8 mouse cellular contexts compared by ENCODE assay signal in the genomic region with DNA sequence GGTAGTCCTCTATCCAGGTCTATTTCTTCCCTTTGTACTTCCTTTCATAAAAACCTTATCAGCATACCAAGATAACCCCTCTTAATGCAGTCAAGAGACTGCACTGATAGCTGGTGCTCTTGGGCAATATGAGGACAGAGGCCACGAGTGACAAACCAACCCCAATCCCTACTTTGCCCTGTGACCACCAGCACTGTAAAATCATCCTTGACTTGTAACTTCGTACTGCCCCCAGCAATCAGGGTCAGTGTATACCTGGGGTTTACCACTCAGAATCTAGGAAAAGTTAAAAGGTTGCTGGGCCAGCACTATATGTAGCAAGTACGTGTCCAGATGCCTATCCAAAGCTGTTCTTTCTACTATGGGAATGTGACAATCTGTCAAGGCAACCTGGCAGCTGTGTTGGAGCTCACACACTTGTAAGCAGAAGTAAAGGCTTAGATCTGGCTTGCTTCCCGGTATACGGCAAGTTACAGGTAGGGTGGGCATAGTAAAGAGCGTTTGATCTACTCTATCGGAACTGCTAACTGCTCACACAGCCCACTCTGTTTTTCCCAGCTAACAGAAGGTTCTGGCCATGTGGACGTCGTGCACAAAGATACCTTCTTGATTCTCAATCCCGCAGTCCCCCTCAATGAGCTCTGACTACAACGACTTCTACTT. TPM values are rescaled to one million over a fixed set of nuclear protein-coding genes. Genes with fewer than 3 reads are reported as not detected.
A peak's percentile ranks its signal among the peaks of the same experiment; 100 is the strongest.
DNase-seq lines count a peak whose midpoint lies in the region; ATAC-seq and TF ChIP-seq lines count a peak whose summit lies in the region.

No protein-coding gene starts in this region.

- in situ Hi-C loops in ES-E14 (cut with MboI; ENCODE audit: low sequenced_read_pairs in 2 of 2, unreplicated experiment in 2 of 2): no loop called here

- peaks cover 21% of the 10 kb centered on the region for H3K4me1 ChIP-seq in heart, embryonic 12.5 days (replicated peaks)
- peaks cover 1 to 5% of the 10 kb centered on the region in 2 experiments; a peak in 2 of 4 replicates for H3K4me1 ChIP-seq in ES-E14 (ENCODE audit: control insufficient read depth in 2 of 2, insufficient read depth in 2 of 2, low read length in 2 of 2, poor library complexity in 1 of 2)
- H3K4me1 ChIP-seq in forebrain, embryonic 15.5 days: peaks cover 28% of the 10 kb centered on the region
- peaks cover 68% of the 10 kb centered on the region for H3K4me1 ChIP-seq in liver, embryonic 15.5 days (replicated peaks)

- peak overlapping the region; percentile 98 for H3K27ac ChIP-seq in heart, embryonic 12.5 days (ENCODE audit: poor library complexity, severe bottlenecking)
- H3K27ac ChIP-seq in ES-E14 (ENCODE audit: insufficient read depth, low read depth, low read length, poor library complexity, severe bottlenecking): no peak overlapping the region
- peak overlapping the region; percentile 90 for H3K27ac ChIP-seq in forebrain, embryonic 15.5 days (replicated peaks)
- peak overlapping the region; percentile 90 for H3K27ac ChIP-seq in liver, embryonic 15.5 days (replicated peaks)

- H3K36me3 ChIP-seq in heart, embryonic 12.5 days: peaks cover 42% of the 10 kb centered on the region
- peaks cover 34% of the 10 kb centered on the region for H3K36me3 ChIP-seq in ES-E14 (ENCODE audit: control insufficient read depth, insufficient read depth, low read length, poor library complexity, severe bottlenecking)
- peaks cover 38% of the 10 kb centered on the region for H3K36me3 ChIP-seq in forebrain, embryonic 15.5 days
- peaks cover 42% of the 10 kb centered on the region for H3K36me3 ChIP-seq in liver, embryonic 15.5 days (replicated peaks)

- peak overlapping the region; percentile 96 for H3K9ac ChIP-seq in heart, embryonic 12.5 days
- peak overlapping the region; percentile 87 for H3K9ac ChIP-seq in ES-E14 (ENCODE audit: insufficient read depth, low read depth, low read length, poor library complexity, severe bottlenecking)
- H3K9ac ChIP-seq in forebrain, embryonic 15.5 days (replicated peaks): peak overlapping the region; percentile 82
- H3K9ac ChIP-seq in liver, embryonic 15.5 days: peak overlapping the region; percentile 86

- no peak for DNase-seq in heart, adult 8-10 months (ENCODE audit: low spot score)
- no peak for DNase-seq in ES-E14 (ENCODE audit: low read depth, low spot score)
- DNase-seq in gastrocnemius, adult 8-10 months (ENCODE audit: low spot score in 2 of 2): no peak
- DNase-seq in ovary, adult 18-20 months (ENCODE audit: low spot score): no peak
- no peak for DNase-seq in frontal cortex, adult 2 months (ENCODE audit: extremely low spot score in 1 of 2, low spot score in 1 of 2)

- WGBS in heart, embryonic 12.5 days: 6% methylated on average over 11 of the region's 11 CpGs
- 16% methylated on average over 11 of the region's 11 CpGs for WGBS in forebrain, embryonic 15.5 days
- 4% methylated on average over 11 of the region's 11 CpGs for WGBS in liver, embryonic 15.5 days (ENCODE audit: insufficient replicate concordance)

- H3K4me3 ChIP-seq in heart, embryonic 12.5 days: peak overlapping the region; percentile 95
- peak overlapping the region; percentile 76 to 85 for H3K4me3 ChIP-seq in ES-E14 (ENCODE audit: insufficient read depth in 1 of 2, low read depth in 1 of 2, low read length in 2 of 2, poor library complexity in 1 of 2, severe bottlenecking in 1 of 2)
- H3K4me3 ChIP-seq in forebrain, embryonic 15.5 days: peak overlapping the region; percentile 69
- H3K4me3 ChIP-seq in liver, embryonic 15.5 days (replicated peaks): peak overlapping the region; percentile 82

- no peak for ATAC-seq in heart, embryonic 12.5 days (ENCODE audit: insufficient number of reproducible peaks, low FRiP score)
- ATAC-seq in forebrain, embryonic 15.5 days (replicated peaks): no peak
- ATAC-seq in liver, embryonic 15.5 days (ENCODE audit: insufficient read depth): no peak

- no peaks in the 10 kb centered on the region for H3K27me3 ChIP-seq in heart, embryonic 12.5 days (replicated peaks)
- H3K27me3 ChIP-seq in forebrain, embryonic 15.5 days: no peaks in the 10 kb centered on the region
- no peaks in the 10 kb centered on the region for H3K27me3 ChIP-seq in liver, embryonic 15.5 days

- peak overlapping the region; percentile 80 for H3K4me2 ChIP-seq in heart, embryonic 12.5 days
- peak overlapping the region; percentile 85 for H3K4me2 ChIP-seq in forebrain, embryonic 15.5 days (replicated peaks)
- H3K4me2 ChIP-seq in liver, embryonic 15.5 days: peak overlapping the region; percentile 92

- H3K9me3 ChIP-seq in heart, embryonic 12.5 days (replicated peaks): no peaks in the 10 kb centered on the region
- no peaks in the 10 kb centered on the region for H3K9me3 ChIP-seq in ES-E14 (ENCODE audit: control insufficient read depth, insufficient read depth, low read depth, low read length)
- H3K9me3 ChIP-seq in forebrain, embryonic 15.5 days: no peaks in the 10 kb centered on the region
- H3K9me3 ChIP-seq in liver, embryonic 15.5 days (replicated peaks): no peaks in the 10 kb centered on the region

TF ChIP-seq in ES-E14, 5 proteins besides CTCF, POLR2A, EP300 and RAD21:
- no peak for TF ChIP-seq ZNF384 (IDR thresholded peaks at IDR 0.05; ENCODE audit: low read depth, low read length)
- no peak for TF ChIP-seq ZC3H11A (IDR thresholded peaks at IDR 0.05; ENCODE audit: borderline replicate concordance, low read depth, low read length)
- no peak for TF ChIP-seq HCFC1 (IDR thresholded peaks at IDR 0.05; ENCODE audit: borderline replicate concordance, insufficient read depth, low read length)
- TF ChIP-seq CHD2 (IDR thresholded peaks at IDR 0.05; ENCODE audit: low read depth, low read length): no peak
- no peak for TF ChIP-seq MAFK (IDR thresholded peaks at IDR 0.05; ENCODE audit: insufficient read depth, low read depth, low read length)
TF ChIP-seq in ES-E14: peak in this region for 0.

RNA-seq across cellular contexts. Expression of a gene that starts 1.2 kb away (rescaled TPM):
- 478 and 480 TPM in 2 replicates for polyA plus RNA-seq in heart, embryonic 12.5 days (2016; fragmentation: Nextera tagmentation; extraction: Ambion mirVana)
- 100 to 1,000 TPM; 217 to 256 (median 229) TPM for total RNA-seq in heart, adult 8-10 months (2022)
- total RNA-seq in ES-E14 (2012; rRNA removed): 904 and 977 TPM in 2 replicates
- 234 and 239 TPM in 2 replicates for polyA plus RNA-seq in forebrain, embryonic 15.5 days (2015; fragmentation: Nextera tagmentation; extraction: Ambion mirVana)
- polyA plus RNA-seq in liver, embryonic 15.5 days (2015; fragmentation: Nextera tagmentation; extraction: Ambion mirVana): 635 and 803 TPM in 2 replicates
- total RNA-seq in gastrocnemius, adult 8-10 months (2022): 100 to 1,000 TPM; 162 to 245 (median 209) TPM
- polyA plus RNA-seq in frontal cortex, adult 2 months (2012; rRNA removed): 103 and 109 TPM in 2 replicates

RNA-seq across cellular contexts. Expression of a gene that starts 9.5 kb away (rescaled TPM):
- polyA plus RNA-seq in heart, embryonic 12.5 days (2016; fragmentation: Nextera tagmentation; extraction: Ambion mirVana): 422 and 442 TPM in 2 replicates
- total RNA-seq in heart, adult 8-10 months (2022): 100 to 1,000 TPM; 130 to 152 (median 141) TPM
- total RNA-seq in ES-E14 (2012; rRNA removed): 161 and 253 TPM in 2 replicates
- 464 TPM in 2 replicates for polyA plus RNA-seq in forebrain, embryonic 15.5 days (2015; fragmentation: Nextera tagmentation; extraction: Ambion mirVana)
- polyA plus RNA-seq in liver, embryonic 15.5 days (2015; fragmentation: Nextera tagmentation; extraction: Ambion mirVana): 222 and 238 TPM in 2 replicates
- total RNA-seq in gastrocnemius, adult 8-10 months (2022): 10 to 100 TPM; 74.3 to 86.2 (median 80.7) TPM
- polyA plus RNA-seq in frontal cortex, adult 2 months (2012; rRNA removed): 408 and 428 TPM in 2 replicates

RNA-seq across cellular contexts. Expression of a gene that starts 21.0 kb away (rescaled TPM):
- polyA plus RNA-seq in heart, embryonic 12.5 days (2016; fragmentation: Nextera tagmentation; extraction: Ambion mirVana): not detected in 2 replicates
- total RNA-seq in heart, adult 8-10 months (2022): under 1 TPM in 1 of 4 experiments, not detected in 3; 0.34 TPM
- not detected in 2 replicates for total RNA-seq in ES-E14 (2012; rRNA removed)
- 0.23 TPM in 1 of 2 replicates, not detected in the other for polyA plus RNA-seq in forebrain, embryonic 15.5 days (2015; fragmentation: Nextera tagmentation; extraction: Ambion mirVana)
- 0.36 and 0.38 TPM in 2 replicates for polyA plus RNA-seq in liver, embryonic 15.5 days (2015; fragmentation: Nextera tagmentation; extraction: Ambion mirVana)
- total RNA-seq in gastrocnemius, adult 8-10 months (2022): 100 to 1,000 TPM; 157 to 382 (median 178) TPM
- polyA plus RNA-seq in frontal cortex, adult 2 months (2012; rRNA removed): not detected in 2 replicates

RNA-seq across cellular contexts. Expression of a gene that starts 22.4 kb away (rescaled TPM):
- 126 and 130 TPM in 2 replicates for polyA plus RNA-seq in heart, embryonic 12.5 days (2016; fragmentation: Nextera tagmentation; extraction: Ambion mirVana)
- 10 to 100 TPM; 37.5 to 41.0 (median 38.5) TPM for total RNA-seq in heart, adult 8-10 months (2022)
- total RNA-seq in ES-E14 (2012; rRNA removed): 18.9 and 20.2 TPM in 2 replicates
- polyA plus RNA-seq in forebrain, embryonic 15.5 days (2015; fragmentation: Nextera tagmentation; extraction: Ambion mirVana): 242 and 245 TPM in 2 replicates
- polyA plus RNA-seq in liver, embryonic 15.5 days (2015; fragmentation: Nextera tagmentation; extraction: Ambion mirVana): 41.8 and 47.6 TPM in 2 replicates
- 10 to 100 TPM; 18.6 to 20.5 (median 20.1) TPM for total RNA-seq in gastrocnemius, adult 8-10 months (2022)
- polyA plus RNA-seq in frontal cortex, adult 2 months (2012; rRNA removed): 153 and 174 TPM in 2 replicates

RNA-seq across cellular contexts. Expression of a gene that starts 26.3 kb away (rescaled TPM):
- 356 and 361 TPM in 2 replicates for polyA plus RNA-seq in heart, embryonic 12.5 days (2016; fragmentation: Nextera tagmentation; extraction: Ambion mirVana)
- 10 to 100 TPM; 32.3 to 51.0 (median 45.7) TPM for total RNA-seq in heart, adult 8-10 months (2022)
- 300 and 397 TPM in 2 replicates for total RNA-seq in ES-E14 (2012; rRNA removed)
- 372 and 388 TPM in 2 replicates for polyA plus RNA-seq in forebrain, embryonic 15.5 days (2015; fragmentation: Nextera tagmentation; extraction: Ambion mirVana)
- polyA plus RNA-seq in liver, embryonic 15.5 days (2015; fragmentation: Nextera tagmentation; extraction: Ambion mirVana): 253 and 277 TPM in 2 replicates
- total RNA-seq in gastrocnemius, adult 8-10 months (2022): 10 to 100 TPM; 20.1 to 40.8 (median 35.8) TPM
- 46.3 and 53.0 TPM in 2 replicates for polyA plus RNA-seq in frontal cortex, adult 2 months (2012; rRNA removed)
